Mouse (Mus musculus) liver, embryonic 11.5 days (tissue): ENCODE measurements around the gene Manbal. TPM values are rescaled to one million over a fixed set of nuclear protein-coding genes. Genes with fewer than 3 reads are reported as not detected.

Experiments used
- ATAC-seq: fragments of 200-750 bp; cut with Nextera tagmentation; replicated peaks from 2 replicates; pipeline ENCODE4 v1.8.0; 2017; ENCODE audit warnings: moderate number of reproducible peaks, mild to moderate bottlenecking, moderate TSS enrichment, moderate library complexity; ENCODE audit not compliant: low FRiP score
- DNase-seq: peaks from one replicate; pipeline ENCODE4 v3.0.0-alpha.2; 2017; ENCODE audit warnings: low spot score
- H3K27ac ChIP-seq: fragments of 300-500 bp; sonication (generic); 2 replicates; pipeline ENCODE4 v1.5.1; 2014; ENCODE audit warnings: mild to moderate bottlenecking, low read depth, low read length, control low read depth
- H3K27me3 ChIP-seq: fragments of 300-500 bp; sonication (generic); replicated peaks from 2 replicates; pipeline ENCODE4 v1.6.1; 2014; ENCODE audit warnings: low read length, mixed read lengths; ENCODE audit not compliant: control insufficient read depth, insufficient read depth
- H3K36me3 ChIP-seq: fragments of 300-500 bp; sonication (generic); 2 replicates; pipeline ENCODE4 v1.6.1; 2014; ENCODE audit warnings: mild to moderate bottlenecking, low read length, moderate library complexity, mixed read lengths; ENCODE audit not compliant: control insufficient read depth, insufficient read depth
- H3K4me1 ChIP-seq: fragments of 300-500 bp; sonication (generic); replicated peaks from 2 replicates; pipeline ENCODE4 v1.6.1; 2014; ENCODE audit warnings: low read length, mixed read lengths; ENCODE audit not compliant: control insufficient read depth, insufficient read depth
- H3K4me2 ChIP-seq: fragments of 300-500 bp; sonication (generic); 2 replicates; pipeline ENCODE4 v1.6.1; 2014; ENCODE audit warnings: mild to moderate bottlenecking, control low read depth, moderate library complexity
- H3K4me3 ChIP-seq: fragments of 300-500 bp; sonication (generic); 2 replicates; pipeline ENCODE4 v1.5.1; 2014; ENCODE audit warnings: low read depth, low read length, control low read depth
- H3K9ac ChIP-seq: fragments of 300-500 bp; sonication (generic); 2 replicates; pipeline ENCODE4 v1.6.1; 2014; ENCODE audit warnings: low read depth, low read length, control low read depth
- H3K9me3 ChIP-seq: fragments of 300-500 bp; sonication (generic); 2 replicates; pipeline ENCODE4 v1.6.1; 2016; ENCODE audit warnings: low read length, inconsistent platforms, mixed read lengths; ENCODE audit not compliant: control insufficient read depth
- WGBS: fragments of 180-500 bp; shearing (Covaris S2); extraction: QIAGEN DNeasy Blood & Tissue Kit; methylation state at CpG from one replicate; pipeline ENCODE4 v1.1.7; 2014; 5-methylcytosine and 5-hydroxymethylcytosine counted together
- polyA plus RNA-seq: library from polyadenylated mRNA; unstranded; fragments of >200 nt; fragmentation: Nextera tagmentation; extraction: Ambion mirVana; gene quantifications from 2 replicates; pipeline ENCODE4 v1.2.1, GENCODE M21; 2014

Gene Manbal
- polyA plus RNA-seq, 1 experiment from 2014 or later, result 23.0 TPM

DNA sequence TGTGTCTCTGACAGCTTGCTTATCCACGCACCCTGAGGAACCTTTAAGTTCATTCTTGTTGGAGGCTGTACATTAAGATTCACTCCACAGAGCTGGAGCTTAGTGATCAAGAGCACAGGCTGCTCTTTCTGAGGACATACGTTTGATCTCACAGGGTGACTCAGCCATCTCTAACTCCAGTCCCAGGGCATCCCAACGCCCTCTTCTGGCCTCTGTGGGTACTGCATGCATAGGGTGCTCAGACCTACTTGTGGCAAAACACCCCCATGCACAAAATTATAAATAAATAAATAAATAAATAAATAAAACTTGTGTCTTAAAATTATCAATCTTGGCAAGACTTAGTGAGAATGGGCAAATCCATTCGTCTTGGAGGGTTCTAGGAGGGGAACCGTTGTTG is 28.7 kb upstream of the Manbal start:
- Histone ChIP-seq H3K9me3 (no peaks in the 10 kb centered on the region), H3K9ac (no peak overlapping the region), H3K4me3 (no peak overlapping the region), H3K27ac (no peak overlapping the region), H3K4me2 (no peak overlapping the region), H3K27me3 (no peaks in the 10 kb centered on the region), H3K36me3 (no peaks in the 10 kb centered on the region), H3K4me1 (no peaks in the 10 kb centered on the region)
- ATAC-seq (no peak), DNase-seq (peak; percentile 78)
- 28% methylated on average over 5 of the region's 5 CpGs for WGBS

GRCm38 (mm10) chr2:157339532-157339931 is 27.9 kb upstream of the Manbal start:
- no peak overlapping the region for H3K4me3 ChIP-seq
- 73% methylated on average over 7 of the region's 7 CpGs for WGBS
- H3K4me1 ChIP-seq, result no peaks in the 10 kb centered on the region
- H3K9me3 ChIP-seq, result no peaks in the 10 kb centered on the region
- no peak overlapping the region for H3K27ac ChIP-seq
- H3K4me2 ChIP-seq, result no peak overlapping the region
- H3K27me3 ChIP-seq, result no peaks in the 10 kb centered on the region
- H3K9ac ChIP-seq, result no peak overlapping the region
- H3K36me3 ChIP-seq, result no peaks in the 10 kb centered on the region
- ATAC-seq, result no peak
- DNase-seq, result no peak

- WGBS, result 48% methylated on average over 7 of the region's 7 CpGs
- Histone ChIP-seq H3K4me2 (no peak overlapping the region), H3K4me3 (no peak overlapping the region), H3K27ac (no peak overlapping the region), H3K9ac (no peak overlapping the region), H3K4me1 (no peaks in the 10 kb centered on the region), H3K27me3 (no peaks in the 10 kb centered on the region), H3K9me3 (no peaks in the 10 kb centered on the region), H3K36me3 (no peaks in the 10 kb centered on the region)
- DNase-seq (no peak), ATAC-seq (no peak)
Measured at GRCm38 (mm10) chr2:157340221-157340741, 27.1 kb upstream of the Manbal start.

- H3K4me1 ChIP-seq, result no peaks in the 10 kb centered on the region
- 40% methylated on average over 11 of the region's 11 CpGs for WGBS
- H3K4me2 ChIP-seq, result no peak overlapping the region
- peak; percentile 62 for DNase-seq
- no peak overlapping the region for H3K27ac ChIP-seq
- H3K9me3 ChIP-seq, result no peaks in the 10 kb centered on the region
- H3K9ac ChIP-seq, result no peak overlapping the region; the same call in 1 of the 2 replicates
- no peaks in the 10 kb centered on the region for H3K27me3 ChIP-seq
- no peaks in the 10 kb centered on the region for H3K36me3 ChIP-seq
- no peak for ATAC-seq
- H3K4me3 ChIP-seq, result no peak overlapping the region
Measured at GRCm38 (mm10) chr2:157341554-157342270, 25.7 kb upstream of the Manbal start.

GRCm38 (mm10) chr2:157342328-157342926 is 25.0 kb upstream of the Manbal start:
- Histone ChIP-seq H3K36me3 (no peaks in the 10 kb centered on the region), H3K27me3 (0 out of 2 replicates have a peak, but pooled peaks cover under 1% of the 10 kb centered on the region), H3K27ac (no peak overlapping the region), H3K4me2 (no peak overlapping the region), H3K4me3 (no peak overlapping the region), H3K9me3 (no peaks in the 10 kb centered on the region), H3K4me1 (no peaks in the 10 kb centered on the region), H3K9ac (no peak overlapping the region; the same call in 1 of the 2 replicates)
- WGBS, result 56% methylated on average over 5 of the region's 5 CpGs
- no peak for DNase-seq
- ATAC-seq, result no peak

DNA sequence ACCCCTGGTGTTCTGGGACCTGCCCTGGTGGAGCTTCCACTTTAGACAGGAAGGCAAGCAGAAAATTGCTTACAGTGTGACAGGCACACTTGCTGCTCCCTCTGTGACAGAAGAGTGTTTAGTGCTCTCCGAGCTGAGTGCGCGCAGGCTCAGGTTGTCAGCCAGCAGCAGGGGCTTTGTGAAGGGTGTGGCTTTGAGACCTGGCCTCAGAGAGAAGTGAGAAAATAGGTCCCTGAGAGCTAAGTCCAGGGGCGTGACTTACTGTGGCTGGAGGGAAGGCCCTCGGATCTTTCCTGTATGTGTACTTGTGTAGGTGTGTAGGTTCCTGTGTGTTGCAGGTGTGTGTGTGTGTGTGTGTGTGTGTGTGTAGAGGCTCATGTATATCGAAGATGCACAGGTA is 24.1 kb upstream of the Manbal start:
- WGBS, result 62% methylated on average over 6 of the region's 6 CpGs
- ATAC-seq, result no peak
- no peaks in the 10 kb centered on the region for H3K36me3 ChIP-seq
- no peak for DNase-seq
- H3K4me2 ChIP-seq, result no peak overlapping the region
- H3K27ac ChIP-seq, result no peak overlapping the region
- no peaks in the 10 kb centered on the region for H3K9me3 ChIP-seq
- H3K4me1 ChIP-seq, result no peaks in the 10 kb centered on the region
- H3K4me3 ChIP-seq, result no peak overlapping the region
- H3K27me3 ChIP-seq, result 0 out of 2 replicates have a peak, but pooled peaks cover 3% of the 10 kb centered on the region
- H3K9ac ChIP-seq, result no peak overlapping the region

- H3K9me3 ChIP-seq, result no peaks in the 10 kb centered on the region
- ATAC-seq, result no peak
- H3K27me3 ChIP-seq, result 0 out of 2 replicates have a peak, but pooled peaks cover 3% of the 10 kb centered on the region
- H3K27ac ChIP-seq, result no peak within 1 kb of the TSS
- H3K36me3 ChIP-seq, result no peaks in the 10 kb centered on the region
- H3K9ac ChIP-seq, result no peak within 1 kb of the TSS
- no peak for DNase-seq
- no peaks in the 10 kb centered on the region for H3K4me1 ChIP-seq
- no peak within 1 kb of the TSS for H3K4me3 ChIP-seq
- WGBS, result 77% methylated on average over 26 of the region's 26 CpGs
- no peak within 1 kb of the TSS for H3K4me2 ChIP-seq
Measured at GRCm38 (mm10) chr2:157347361-157348159, 19.8 kb upstream of the Manbal start, which contains the start of gene Ghrh. Ghrh (minus strand) TSS chr2:157347506.

GRCm38 (mm10) chr2:157349121-157349778 is 18.1 kb upstream of the Manbal start:
- no peak for ATAC-seq
- no peak overlapping the region for H3K27ac ChIP-seq

More at GRCm38 (mm10) chr2:157349121-157349778, 18.1 kb upstream of the Manbal start:
- 58% methylated on average over 12 of the region's 12 CpGs for WGBS
- 0 out of 2 replicates have a peak, but pooled peaks cover 3% of the 10 kb centered on the region for H3K27me3 ChIP-seq
- no peak for DNase-seq
- no peak overlapping the region for H3K9ac ChIP-seq
- no peak overlapping the region for H3K4me3 ChIP-seq
- H3K4me2 ChIP-seq, result no peak overlapping the region
- no peaks in the 10 kb centered on the region for H3K4me1 ChIP-seq
- no peaks in the 10 kb centered on the region for H3K9me3 ChIP-seq
- H3K36me3 ChIP-seq, result no peaks in the 10 kb centered on the region
